Mouse (Mus musculus): ENCODE results near the gene Aim2. TPM values are rescaled to one million over a fixed set of nuclear protein-coding genes. Genes with fewer than 3 reads are reported as not detected.
"Not testable (repeated sequence)": the region's sequence is repeated elsewhere in the genome, so short reads cannot be mapped to it uniquely, and the experiment has no call there.

Aim2 gene
- polyA plus RNA-seq (2012; rRNA removed): 3.2 and 5.3 TPM in 2 replicates

- TF ChIP-seq POLR2A (IDR thresholded peaks at IDR 0.05; ENCODE audit: borderline replicate concordance, extremely low read depth, insufficient read depth, insufficient read length, poor library complexity, severe bottlenecking): no peak
- TF ChIP-seq CTCF (IDR thresholded peaks at IDR 0.05; ENCODE audit: borderline replicate concordance, extremely low read depth, insufficient read depth, insufficient read length): no peak
- no peak for DNase-seq (ENCODE audit: low read depth)
These were observed at the start of gene Aim2 for GRCm38 (mm10) chr1:173350372-173350957. Gene Aim2, plus strand, starts transcription at chr1:173350879.

- DNase-seq (ENCODE audit: low read depth): not testable (repeated sequence)
These were observed 47.9 kb upstream of the Aim2 start for GRCm38 (mm10) chr1:173302795-173303194.

- not testable (repeated sequence) for DNase-seq (ENCODE audit: low read depth)
These were observed 37.1 kb upstream of the Aim2 start for GRCm38 (mm10) chr1:173313535-173314050.

GRCm38 (mm10) chr1:173315725-173316124 lies 35.0 kb upstream of the Aim2 start:
- TF ChIP-seq POLR2A (IDR thresholded peaks at IDR 0.05; ENCODE audit: borderline replicate concordance, extremely low read depth, insufficient read depth, insufficient read length, poor library complexity, severe bottlenecking): no peak
- no peak for TF ChIP-seq CTCF (IDR thresholded peaks at IDR 0.05; ENCODE audit: borderline replicate concordance, extremely low read depth, insufficient read depth, insufficient read length)
- DNase-seq (ENCODE audit: low read depth): no peak

- no peak for DNase-seq (ENCODE audit: low read depth)
These were observed 32.7 kb upstream of the Aim2 start for GRCm38 (mm10) chr1:173317925-173318477.

GRCm38 (mm10) chr1:173321593-173322248 lies 29.0 kb upstream of the Aim2 start:
- TF ChIP-seq POLR2A (IDR thresholded peaks at IDR 0.05; ENCODE audit: borderline replicate concordance, extremely low read depth, insufficient read depth, insufficient read length, poor library complexity, severe bottlenecking) (no peak), CTCF (IDR thresholded peaks at IDR 0.05; ENCODE audit: borderline replicate concordance, extremely low read depth, insufficient read depth, insufficient read length) (no peak)
- DNase-seq (ENCODE audit: low read depth): no peak

More at GRCm38 (mm10) chr1:173317925-173318477, 32.7 kb upstream of the Aim2 start:
- TF ChIP-seq POLR2A (IDR thresholded peaks at IDR 0.05; ENCODE audit: borderline replicate concordance, extremely low read depth, insufficient read depth, insufficient read length, poor library complexity, severe bottlenecking) (no peak), CTCF (IDR thresholded peaks at IDR 0.05; ENCODE audit: borderline replicate concordance, extremely low read depth, insufficient read depth, insufficient read length) (no peak)

- no peak for DNase-seq (ENCODE audit: low read depth)
- TF ChIP-seq CTCF (IDR thresholded peaks at IDR 0.05; ENCODE audit: borderline replicate concordance, extremely low read depth, insufficient read depth, insufficient read length) (no peak), POLR2A (IDR thresholded peaks at IDR 0.05; ENCODE audit: borderline replicate concordance, extremely low read depth, insufficient read depth, insufficient read length, poor library complexity, severe bottlenecking) (no peak)
These were observed 28.4 kb upstream of the Aim2 start for GRCm38 (mm10) chr1:173322249-173322627.

- peak; percentile 80; the same call in 1 of the 2 replicates for TF ChIP-seq CTCF (IDR thresholded peaks at IDR 0.05; ENCODE audit: borderline replicate concordance, extremely low read depth, insufficient read depth, insufficient read length)
- TF ChIP-seq POLR2A (IDR thresholded peaks at IDR 0.05; ENCODE audit: borderline replicate concordance, extremely low read depth, insufficient read depth, insufficient read length, poor library complexity, severe bottlenecking): no peak
- DNase-seq (ENCODE audit: low read depth): peak; percentile 60
These were observed 26.7 kb upstream of the Aim2 start for GRCm38 (mm10) chr1:173323839-173324585.

- peak; percentile 58 for DNase-seq (ENCODE audit: low read depth)
- TF ChIP-seq CTCF (IDR thresholded peaks at IDR 0.05; ENCODE audit: borderline replicate concordance, extremely low read depth, insufficient read depth, insufficient read length) (no peak), POLR2A (IDR thresholded peaks at IDR 0.05; ENCODE audit: borderline replicate concordance, extremely low read depth, insufficient read depth, insufficient read length, poor library complexity, severe bottlenecking) (no peak)
These were observed 25.7 kb upstream of the Aim2 start for GRCm38 (mm10) chr1:173324961-173325360.

- TF ChIP-seq CTCF (IDR thresholded peaks at IDR 0.05; ENCODE audit: borderline replicate concordance, extremely low read depth, insufficient read depth, insufficient read length): no peak
- no peak for TF ChIP-seq POLR2A (IDR thresholded peaks at IDR 0.05; ENCODE audit: borderline replicate concordance, extremely low read depth, insufficient read depth, insufficient read length, poor library complexity, severe bottlenecking)
- no peak for DNase-seq (ENCODE audit: low read depth)
These were observed 25.3 kb upstream of the Aim2 start for GRCm38 (mm10) chr1:173325395-173325794.

GRCm38 (mm10) chr1:173326552-173326951 lies 24.1 kb upstream of the Aim2 start:
- no peak for TF ChIP-seq POLR2A (IDR thresholded peaks at IDR 0.05; ENCODE audit: borderline replicate concordance, extremely low read depth, insufficient read depth, insufficient read length, poor library complexity, severe bottlenecking)
- no peak for TF ChIP-seq CTCF (IDR thresholded peaks at IDR 0.05; ENCODE audit: borderline replicate concordance, extremely low read depth, insufficient read depth, insufficient read length)

More at GRCm38 (mm10) chr1:173326552-173326951, 24.1 kb upstream of the Aim2 start:
- DNase-seq (ENCODE audit: low read depth): no peak

All from brain, embryonic 14.5 days (tissue).